Mouse (Mus musculus): Measurements from ENCODE around the gene Lbh.

- TF ChIP-seq CTCF (IDR thresholded peaks at IDR 0.05; ENCODE audit: borderline replicate concordance, control insufficient read depth, extremely low read depth, insufficient read depth, low read length, poor library complexity) (no peak), POLR2A (IDR thresholded peaks at IDR 0.05; ENCODE audit: control insufficient read depth, extremely low read depth, insufficient read depth, low read length, poor library complexity) (no peak)
Measured at GRCm38 (mm10) chr17:72907777-72908176, 10.3 kb upstream of the Lbh start.
